Mouse (Mus musculus) liver, embryonic 12.5 days (tissue): ENCODE measurements around the gene Shb. TPM values are rescaled to one million over a fixed set of nuclear protein-coding genes. Genes with fewer than 3 reads are reported as not detected.

Source experiments
- ATAC-seq: fragments of 200-750 bp; cut with Nextera tagmentation; 2 replicates; pipeline ENCODE4 v1.8.0; 2017; ENCODE audit warnings: moderate number of reproducible peaks, mild to moderate bottlenecking, moderate library complexity
- H3K27ac ChIP-seq: fragments of 300-500 bp; sonication (generic); 2 replicates; pipeline ENCODE4 v1.5.1; 2016; ENCODE audit warnings: mild to moderate bottlenecking
- H3K27me3 ChIP-seq: fragments of 300-500 bp; sonication (generic); replicated peaks from 2 replicates; pipeline ENCODE4 v1.6.1; 2016; ENCODE audit warnings: mild to moderate bottlenecking, moderate library complexity
- H3K36me3 ChIP-seq: fragments of 300-500 bp; sonication (generic); 2 replicates; pipeline ENCODE4 v1.6.1; 2016; ENCODE audit warnings: mild to moderate bottlenecking, moderate library complexity
- H3K4me1 ChIP-seq: fragments of 300-500 bp; sonication (generic); 2 replicates; pipeline ENCODE4 v1.6.1; 2016
- H3K4me2 ChIP-seq: fragments of 300-500 bp; sonication (generic); 2 replicates; pipeline ENCODE4 v1.6.1; 2016; ENCODE audit warnings: mild to moderate bottlenecking, moderate library complexity
- H3K4me3 ChIP-seq: fragments of 300-500 bp; sonication (generic); 2 replicates; pipeline ENCODE4 v1.5.1; 2016; ENCODE audit warnings: mild to moderate bottlenecking, moderate library complexity
- H3K9ac ChIP-seq: fragments of 300-500 bp; sonication (generic); 2 replicates; pipeline ENCODE4 v1.6.1; 2016; ENCODE audit warnings: mild to moderate bottlenecking, moderate library complexity
- H3K9me3 ChIP-seq: fragments of 300-500 bp; sonication (generic); replicated peaks from 2 replicates; pipeline ENCODE4 v1.6.1; 2016; ENCODE audit warnings: mild to moderate bottlenecking, moderate library complexity
- WGBS: fragments of 180-500 bp; shearing (Covaris S2); methylation state at CpG from one replicate; pipeline ENCODE4 v1.1.7; 2016; ENCODE audit not compliant: insufficient replicate concordance; 5-methylcytosine and 5-hydroxymethylcytosine counted together
- polyA plus RNA-seq: library from polyadenylated mRNA; unstranded; fragments of >200 nt; fragmentation: Nextera tagmentation; extraction: Ambion mirVana; gene quantifications from 2 replicates; pipeline ENCODE4 v1.2.1, GENCODE M21; 2016

Shb gene
- polyA plus RNA-seq, 1 experiment from 2014 or later, result 8.7 TPM

DNA sequence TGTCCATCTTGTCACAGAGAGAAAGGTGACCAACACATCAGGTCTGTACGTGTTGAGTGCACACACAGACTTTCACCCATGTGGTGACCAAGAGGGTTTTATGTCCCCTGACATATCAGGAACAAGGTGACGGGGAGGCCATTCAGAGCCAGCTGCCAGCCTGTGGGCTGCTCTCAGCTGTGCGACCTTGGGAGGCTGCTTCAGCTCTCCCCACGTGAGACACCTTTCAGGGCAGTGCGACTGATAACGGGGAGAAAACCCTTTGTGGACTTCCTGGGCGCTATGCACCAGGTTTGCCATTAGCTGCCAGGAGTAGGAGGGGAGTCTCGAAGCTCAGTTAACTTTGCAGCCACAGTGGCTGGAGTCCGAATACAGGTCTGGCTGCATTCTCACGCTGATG is 109.6 kb downstream of the Shb start:
- Histone ChIP-seq H3K4me2 (no peak overlapping the region), H3K27ac (no peak overlapping the region), H3K27me3 (peaks cover 4% of the 10 kb centered on the region; the same call in 1 of the 2 replicates), H3K9ac (no peak overlapping the region), H3K36me3 (peaks cover 21% of the 10 kb centered on the region), H3K4me3 (no peak overlapping the region), H3K4me1 (peaks cover 24% of the 10 kb centered on the region), H3K9me3 (no peaks in the 10 kb centered on the region)
- WGBS, result 77% methylated on average over 10 of the region's 10 CpGs
- ATAC-seq, result no peak

DNA sequence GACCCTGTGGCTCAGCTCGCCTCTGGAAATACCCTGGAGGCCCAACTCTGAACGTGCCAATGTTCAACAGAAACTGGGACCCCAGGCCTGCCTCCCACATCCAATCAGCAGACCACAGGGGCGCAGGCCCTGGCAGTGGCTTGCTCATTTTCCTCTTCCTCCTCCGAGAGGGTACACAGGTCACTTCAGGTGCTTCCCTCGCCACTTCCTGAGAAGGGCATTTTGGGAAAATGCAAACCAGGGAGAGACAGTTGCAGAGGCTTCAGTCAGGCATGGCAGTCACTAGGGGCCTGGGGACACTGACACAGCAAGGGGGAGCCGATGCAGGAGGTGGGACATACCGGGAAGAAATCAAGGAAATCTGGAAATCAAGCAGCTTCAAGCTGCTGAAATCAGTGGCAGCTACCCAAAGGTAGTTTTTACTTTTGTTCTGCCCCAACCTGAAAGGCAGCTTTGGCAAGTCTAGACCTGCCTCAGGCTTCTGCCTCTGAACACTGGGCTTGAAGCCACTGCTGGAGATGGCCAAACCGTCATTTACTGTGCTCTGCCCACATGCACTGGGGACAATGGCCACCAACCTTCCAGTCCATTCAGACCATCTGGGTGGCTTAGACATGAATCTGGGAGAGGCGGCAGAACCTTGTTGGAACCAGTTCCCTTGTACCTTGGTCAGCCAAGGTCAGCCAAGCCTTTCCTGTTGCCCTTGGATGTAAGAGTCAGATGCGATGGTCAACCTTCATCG is 110.6 kb downstream of the Shb start:
- no peak overlapping the region for H3K4me2 ChIP-seq
- no peaks in the 10 kb centered on the region for H3K9me3 ChIP-seq
- H3K9ac ChIP-seq, result no peak overlapping the region
- WGBS, result 77% methylated on average over 11 of the region's 11 CpGs
- peaks cover 21% of the 10 kb centered on the region for H3K36me3 ChIP-seq
- H3K27ac ChIP-seq, result no peak overlapping the region
- H3K27me3 ChIP-seq, result peaks cover 9% of the 10 kb centered on the region
- ATAC-seq, result no peak
- peaks cover 24% of the 10 kb centered on the region for H3K4me1 ChIP-seq
- no peak overlapping the region for H3K4me3 ChIP-seq

GRCm38 (mm10) chr4:45420733-45421132 is 111.5 kb downstream of the Shb start:
- Histone ChIP-seq H3K27ac (no peak overlapping the region), H3K9ac (0 out of 2 replicates have a peak overlapping the region, but pooled peaks have one; percentile 28), H3K27me3 (peaks cover 19% of the 10 kb centered on the region), H3K4me3 (no peak overlapping the region), H3K36me3 (peaks cover 21% of the 10 kb centered on the region), H3K4me1 (peaks cover 24% of the 10 kb centered on the region), H3K4me2 (no peak overlapping the region), H3K9me3 (no peaks in the 10 kb centered on the region)
- no peak for ATAC-seq
- WGBS, result 60% methylated on average over 3 of the region's 3 CpGs

DNA sequence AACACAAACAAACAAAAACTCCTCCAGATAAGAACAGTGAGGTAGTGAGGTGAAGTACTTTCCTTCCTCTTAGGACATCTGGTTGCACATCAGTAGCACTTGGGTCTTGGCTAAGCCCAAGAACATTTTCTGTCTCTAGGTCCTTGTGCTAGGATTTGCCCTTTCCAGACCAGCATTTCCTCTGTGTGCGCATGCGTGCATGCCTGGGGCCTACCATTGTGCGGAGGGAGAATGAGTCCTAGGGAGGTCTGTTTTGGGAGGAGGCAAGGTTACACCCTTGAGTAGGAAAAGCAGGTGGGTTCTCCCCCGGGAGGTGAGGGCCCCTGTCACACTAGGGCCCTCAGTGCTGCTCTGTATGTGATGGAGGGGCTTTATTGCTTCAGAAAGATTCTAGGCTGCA is 113.2 kb downstream of the Shb start:
- H3K9ac ChIP-seq, result no peak overlapping the region
- H3K4me2 ChIP-seq, result no peak overlapping the region
- peaks cover 18% of the 10 kb centered on the region for H3K36me3 ChIP-seq
- H3K4me1 ChIP-seq, result peaks cover 24% of the 10 kb centered on the region
- H3K4me3 ChIP-seq, result no peak overlapping the region
- H3K9me3 ChIP-seq, result no peaks in the 10 kb centered on the region
- no peak overlapping the region; the same call in 1 of the 2 replicates for H3K27ac ChIP-seq
- 81% methylated on average over 4 of the region's 4 CpGs for WGBS
- no peak for ATAC-seq
- peaks cover 31% of the 10 kb centered on the region for H3K27me3 ChIP-seq

DNA sequence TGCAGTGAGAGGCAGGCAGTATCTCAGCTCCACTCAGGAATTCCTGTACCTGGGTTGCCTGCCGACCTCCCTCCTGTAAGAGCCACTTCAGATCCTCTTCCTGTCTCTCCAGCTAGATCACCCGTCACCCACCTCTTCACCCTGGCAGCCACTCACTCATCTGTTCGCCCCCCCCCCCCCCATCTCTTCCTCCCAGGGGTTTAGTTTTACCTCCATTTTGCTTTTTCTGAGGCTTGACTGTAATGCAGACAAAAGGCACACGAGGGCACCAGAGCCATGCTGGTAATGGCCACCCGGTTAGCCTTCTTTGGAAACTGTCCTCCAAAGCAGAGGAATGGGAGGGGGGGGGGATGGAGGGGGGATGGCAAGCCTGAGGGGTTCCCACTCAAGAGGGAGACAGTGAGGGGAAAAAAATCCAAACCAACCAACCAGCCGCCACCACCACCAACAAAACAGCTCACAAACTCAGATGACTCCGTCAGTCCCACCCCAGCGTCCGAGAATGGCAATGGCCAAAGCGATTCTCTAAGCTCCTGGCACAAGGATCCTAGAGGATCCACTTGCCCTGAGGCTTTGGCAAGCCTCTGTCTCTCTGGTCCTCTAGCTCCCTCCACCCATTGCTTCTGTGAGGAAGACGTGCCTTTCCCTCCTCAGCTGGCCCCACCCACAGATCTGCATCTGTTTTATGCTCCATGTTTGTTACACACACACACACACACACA is 113.9 kb downstream of the Shb start:
- Histone ChIP-seq H3K9ac (no peak overlapping the region), H3K4me2 (0 out of 2 replicates have a peak overlapping the region, but pooled peaks have one; percentile 8), H3K9me3 (no peaks in the 10 kb centered on the region), H3K27me3 (peaks cover 31% of the 10 kb centered on the region), H3K36me3 (peaks cover 11% of the 10 kb centered on the region), H3K4me1 (peaks cover 17% of the 10 kb centered on the region), H3K4me3 (no peak overlapping the region), H3K27ac (no peak overlapping the region)
- 30% methylated on average over 10 of the region's 11 CpGs for WGBS
- no peak for ATAC-seq

DNA sequence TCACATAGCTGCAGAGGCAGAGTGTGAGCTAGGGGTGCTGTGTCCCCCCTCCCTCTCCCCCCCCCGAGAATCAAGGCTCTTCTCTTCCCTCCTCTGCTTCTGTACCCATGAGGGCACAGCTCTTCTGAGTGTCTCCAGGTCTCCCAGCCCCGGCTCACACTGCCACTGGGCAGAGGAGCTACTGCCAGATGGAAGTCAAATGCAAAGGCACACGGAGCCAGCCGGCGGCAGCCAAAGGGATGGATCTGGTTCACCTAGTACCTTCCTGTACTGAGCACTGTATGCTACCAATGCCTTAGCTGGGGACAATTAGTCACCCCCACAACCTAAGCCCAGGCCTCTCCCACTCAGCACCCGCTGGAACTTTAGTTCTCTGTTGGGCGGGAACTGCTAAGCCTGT is 116.0 kb downstream of the Shb start:
- peaks cover 50% of the 10 kb centered on the region for H3K27me3 ChIP-seq
- no peaks in the 10 kb centered on the region for H3K36me3 ChIP-seq
- 52% methylated on average over 7 of the region's 7 CpGs for WGBS
- H3K4me1 ChIP-seq, result peaks cover 25% of the 10 kb centered on the region
- no peak overlapping the region for H3K27ac ChIP-seq
- H3K9me3 ChIP-seq, result no peaks in the 10 kb centered on the region
- H3K4me3 ChIP-seq, result no peak overlapping the region
- no peak overlapping the region for H3K9ac ChIP-seq
- H3K4me2 ChIP-seq, result no peak overlapping the region
- ATAC-seq, result no peak

GRCm38 (mm10) chr4:45413674-45414338 is 118.5 kb downstream of the Shb start:
- Histone ChIP-seq H3K9me3 (no peaks in the 10 kb centered on the region), H3K27ac (no peak overlapping the region), H3K4me2 (no peak overlapping the region), H3K27me3 (peaks cover 61% of the 10 kb centered on the region), H3K9ac (no peak overlapping the region), H3K4me1 (peaks cover 34% of the 10 kb centered on the region), H3K36me3 (no peaks in the 10 kb centered on the region), H3K4me3 (no peak overlapping the region)
- WGBS, result 65% methylated on average over 9 of the region's 9 CpGs
- no peak for ATAC-seq

- Histone ChIP-seq H3K4me3 (no peak overlapping the region), H3K27me3 (peaks cover 57% of the 10 kb centered on the region), H3K9ac (no peak overlapping the region), H3K9me3 (no peaks in the 10 kb centered on the region), H3K36me3 (no peaks in the 10 kb centered on the region), H3K4me1 (peaks cover 26% of the 10 kb centered on the region), H3K4me2 (no peak overlapping the region), H3K27ac (no peak overlapping the region)
- 72% methylated on average over 16 of the region's 16 CpGs for WGBS
- no peak for ATAC-seq
Observed at GRCm38 (mm10) chr4:45412433-45413192, 119.7 kb downstream of the Shb start.

DNA sequence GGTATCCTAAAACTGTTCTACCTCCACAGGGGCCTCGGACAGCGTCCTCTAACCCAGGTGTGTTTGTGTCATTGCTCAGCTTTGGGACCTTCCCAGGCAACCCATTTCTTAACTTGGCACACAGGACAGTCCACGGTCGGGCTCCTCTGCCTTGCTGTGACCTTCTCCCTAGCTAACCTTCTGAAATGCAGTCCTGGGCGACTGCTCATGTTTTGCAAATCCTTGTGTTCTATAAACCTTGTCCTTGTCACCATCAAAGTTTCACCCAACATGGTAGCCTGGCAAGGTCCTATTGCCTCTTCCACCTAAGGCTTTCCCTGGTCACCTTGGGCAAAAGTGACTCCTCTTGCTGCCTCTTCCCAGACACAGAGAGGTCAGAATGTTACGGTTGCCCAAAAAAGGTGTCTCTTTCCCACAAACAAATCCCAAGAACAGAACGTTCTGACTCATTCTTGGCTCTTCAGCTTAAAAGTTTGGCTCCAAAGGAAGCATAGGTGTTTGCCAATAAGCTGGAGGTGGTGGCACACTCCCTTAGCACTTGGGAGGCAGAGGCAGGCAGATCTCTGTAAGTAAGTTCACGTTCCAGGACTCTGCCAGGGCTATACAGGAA is 121.0 kb downstream of the Shb start:
- Histone ChIP-seq H3K27me3 (peaks cover 48% of the 10 kb centered on the region), H3K27ac (no peak overlapping the region), H3K9ac (no peak overlapping the region), H3K4me2 (no peak overlapping the region), H3K4me1 (peaks cover 32% of the 10 kb centered on the region), H3K9me3 (no peaks in the 10 kb centered on the region), H3K4me3 (no peak overlapping the region), H3K36me3 (peaks cover 3% of the 10 kb centered on the region; the same call in 1 of the 2 replicates)
- ATAC-seq, result no peak
- WGBS, result 74% methylated on average over 8 of the region's 8 CpGs

DNA sequence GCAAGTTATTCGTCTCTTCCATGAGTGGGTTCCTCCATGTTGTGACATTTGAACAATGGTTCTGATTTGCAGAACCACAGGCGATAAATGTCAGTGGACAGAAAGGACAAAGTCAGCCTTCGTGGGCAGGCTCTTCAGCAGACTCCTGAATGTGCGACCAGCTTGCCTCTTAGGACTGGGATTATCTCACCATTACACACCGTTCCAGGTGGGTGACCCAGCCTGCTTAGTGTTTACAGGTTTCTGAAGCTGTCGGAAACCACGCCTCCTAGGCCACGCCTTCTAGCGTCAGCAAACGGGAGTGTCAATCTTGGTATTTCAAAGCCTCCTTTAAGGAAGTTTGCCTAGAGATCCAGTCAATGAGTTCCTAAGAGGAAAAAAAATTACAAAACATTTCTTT is 123.0 kb downstream of the Shb start:
- Histone ChIP-seq H3K27ac (peak overlapping the region; percentile 99), H3K4me3 (peak overlapping the region; percentile 90), H3K4me1 (peaks cover 48% of the 10 kb centered on the region), H3K9ac (peak overlapping the region; percentile 99), H3K9me3 (no peaks in the 10 kb centered on the region), H3K27me3 (peaks cover 30% of the 10 kb centered on the region), H3K36me3 (peaks cover 15% of the 10 kb centered on the region), H3K4me2 (peak overlapping the region; percentile 95)
- WGBS, result 1% methylated on average over 10 of the region's 10 CpGs
- ATAC-seq, result peak; percentile 48

DNA sequence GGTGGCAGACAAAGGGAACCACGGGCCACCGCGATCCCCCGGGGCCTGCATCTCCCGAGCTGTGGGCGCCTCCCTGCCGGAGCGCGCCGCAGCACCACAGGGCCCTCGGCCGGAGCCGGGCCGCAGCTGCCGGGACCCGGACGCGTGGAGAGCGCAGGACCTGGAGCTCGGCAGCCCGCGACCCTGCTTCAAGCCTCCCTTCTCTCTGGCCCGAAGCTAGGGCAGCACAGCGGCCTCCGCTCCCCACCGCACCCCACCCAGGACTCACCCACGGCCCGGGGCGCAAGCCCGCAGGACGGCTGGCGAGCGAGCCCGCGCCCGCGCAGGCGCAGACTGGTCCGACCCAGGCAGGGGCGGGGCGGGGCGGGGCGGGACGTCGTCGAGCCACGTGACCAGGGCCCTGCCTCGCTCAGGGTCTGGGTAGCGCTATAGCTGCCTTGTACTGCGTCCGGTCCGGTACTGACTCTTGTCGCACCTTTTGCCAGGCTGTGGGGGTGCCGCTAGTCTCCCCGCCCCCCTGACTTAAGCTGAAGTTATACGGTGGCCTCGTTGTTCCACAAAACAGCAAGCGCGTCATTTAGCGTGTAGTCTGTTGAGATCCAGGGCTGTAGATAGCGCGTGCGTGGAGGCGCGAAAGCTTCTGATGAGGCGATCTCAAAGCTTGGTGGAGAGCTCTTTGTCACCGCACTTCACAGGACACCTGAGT is 123.7 kb downstream of the Shb start, which contains the start of gene Slc25a51:
Gene Slc25a51, minus strand, starts transcription at position 340 of the 706 bp plus-strand sequence.
- Histone ChIP-seq H3K9me3 (no peaks in the 10 kb centered on the region), H3K36me3 (peaks cover 22% of the 10 kb centered on the region), H3K9ac (peak within 1 kb of the TSS; percentile 99), H3K4me1 (peaks cover 55% of the 10 kb centered on the region), H3K27ac (peak within 1 kb of the TSS; percentile 99), H3K4me3 (peak within 1 kb of the TSS; percentile 90), H3K4me2 (peak within 1 kb of the TSS; percentile 95), H3K27me3 (peaks cover 30% of the 10 kb centered on the region)
- WGBS, result under 1% methylated on average over 58 of the region's 67 CpGs
- peak; percentile 91 for ATAC-seq
